ENCODE assay signal across 21 mouse cellular contexts in genomic region chr3:101314954-101315353, GRCm38 (mm10). TPM values are rescaled to one million over a fixed set of nuclear protein-coding genes. Genes with fewer than 3 reads are reported as not detected.
A peak's percentile ranks its signal among the peaks of the same experiment; 100 is the strongest.
DNase-seq lines count a peak whose midpoint lies in the region; ATAC-seq and TF ChIP-seq lines count a peak whose summit lies in the region.
"Had no signal": no experiment of that assay in that cellular context is flagged by ENCODE, and none has a peak within 500 bp of the region (broad histone marks: within the 10 kb centered on the region; RNA-seq: fewer than 3 reads in every experiment).

No protein-coding gene starts in this region.

- H3K9me3 ChIP-seq in heart, postnatal 0 days (replicated peaks; ENCODE audit: control insufficient read depth, low read length), result 0 out of 2 replicates have a peak, but pooled peaks cover 2% of the 10 kb centered on the region
- H3K9me3 ChIP-seq in liver, postnatal 0 days (ENCODE audit: low read length), result no peaks in the 10 kb centered on the region
- H3K9me3 ChIP-seq in liver, embryonic 11.5 days (ENCODE audit: control insufficient read depth, low read length), result no peaks in the 10 kb centered on the region
- H3K9me3 ChIP-seq in ES-E14 (ENCODE audit: control insufficient read depth, insufficient read depth, low read depth, low read length), result no peaks in the 10 kb centered on the region
- H3K9me3 ChIP-seq: embryonic facial prominence, embryonic 15.5 days; forebrain, embryonic 12.5 days; heart, embryonic 13.5 days; hindbrain, embryonic 10.5 days had no signal

- TF ChIP-seq CTCF in heart, postnatal 0 days (IDR thresholded peaks at IDR 0.05; ENCODE audit: low read depth), result peak; percentile 49
- peak; percentile 35; the same call in 1 of the 2 replicates for TF ChIP-seq CTCF in liver, postnatal 0 days (IDR thresholded peaks at IDR 0.05; ENCODE audit: low read depth)
- TF ChIP-seq CTCF in cortical plate, adult 2 months (IDR thresholded peaks at IDR 0.05; ENCODE audit: extremely low read depth, insufficient read depth, low read length), result peak; percentile 22; the same call in 1 of the 2 replicates

- no peaks in the 10 kb centered on the region for H3K4me1 ChIP-seq in heart, postnatal 0 days (ENCODE audit: control insufficient read depth, insufficient read depth)
- no peaks in the 10 kb centered on the region for H3K4me1 ChIP-seq in liver, postnatal 0 days (ENCODE audit: insufficient read depth)
- H3K4me1 ChIP-seq in liver, embryonic 11.5 days (replicated peaks; ENCODE audit: control insufficient read depth, insufficient read depth, low read length), result peaks cover 18% of the 10 kb centered on the region
- peaks cover 2 to 9% of the 10 kb centered on the region in 2 experiments; a peak in 2 of 4 replicates for H3K4me1 ChIP-seq in ES-E14 (ENCODE audit: control insufficient read depth in 2 of 2, insufficient read depth in 2 of 2, low read length in 2 of 2, poor library complexity in 1 of 2)
- H3K4me1 ChIP-seq in cortical plate, adult 2 months (ENCODE audit: control insufficient read depth, insufficient read depth, low read length), result no peaks in the 10 kb centered on the region
- H3K4me1 ChIP-seq: embryonic facial prominence, embryonic 15.5 days; forebrain, embryonic 12.5 days; hindbrain, embryonic 10.5 days had no signal

- intact Hi-C loops in heart, postnatal 10 days (cut with DNase I), result loop anchor here (5.0 kb wide), 2 partner anchors 57 to 147 kb away; no protein-coding TSS in a partner anchor

- in situ Hi-C loops in ES-E14 (cut with MboI; ENCODE audit: low sequenced_read_pairs in 2 of 2, unreplicated experiment in 2 of 2), result loop anchor here (25.0 kb wide), 2 partner anchors 147 to 497 kb away; no protein-coding TSS in a partner anchor

- no peak overlapping the region for H3K27ac ChIP-seq in heart, postnatal 0 days (ENCODE audit: low read depth)
- H3K27ac ChIP-seq in liver, postnatal 0 days (ENCODE audit: low read depth), result no peak overlapping the region
- no peak overlapping the region for H3K27ac ChIP-seq in liver, embryonic 11.5 days (ENCODE audit: low read depth, low read length)
- no peak overlapping the region for H3K27ac ChIP-seq in ES-E14 (ENCODE audit: insufficient read depth, low read depth, low read length, poor library complexity, severe bottlenecking)
- H3K27ac ChIP-seq in cortical plate, adult 2 months (ENCODE audit: insufficient read depth, low read length), result no peak overlapping the region
- H3K27ac ChIP-seq: embryonic facial prominence, embryonic 15.5 days; forebrain, embryonic 12.5 days; heart, embryonic 13.5 days; hindbrain, embryonic 10.5 days had no signal

- no peaks in the 10 kb centered on the region for H3K27me3 ChIP-seq in heart, postnatal 0 days (ENCODE audit: control insufficient read depth, insufficient read depth, low read length)
- H3K27me3 ChIP-seq in liver, postnatal 0 days (ENCODE audit: insufficient read depth, low read length), result no peaks in the 10 kb centered on the region
- no peaks in the 10 kb centered on the region for H3K27me3 ChIP-seq in liver, embryonic 11.5 days (replicated peaks; ENCODE audit: control insufficient read depth, insufficient read depth, low read length)
- H3K27me3 ChIP-seq: embryonic facial prominence, embryonic 15.5 days; forebrain, embryonic 12.5 days; heart, embryonic 13.5 days had no signal

- WGBS in heart, postnatal 0 days, result 66% methylated on average over 6 of the region's 6 CpGs
- 76% methylated on average over 6 of the region's 6 CpGs for WGBS in liver, postnatal 0 days (ENCODE audit: insufficient replicate concordance)
- 73% methylated on average over 6 of the region's 6 CpGs for WGBS in liver, embryonic 11.5 days

- no peak for TF ChIP-seq POLR2A in cortical plate, adult 2 months (IDR thresholded peaks at IDR 0.05; ENCODE audit: extremely low read depth, insufficient read depth, low read length)

- no peak for ATAC-seq in heart, postnatal 0 days (ENCODE audit: insufficient read depth, low read depth)
- ATAC-seq in liver, postnatal 0 days, result no peak
- no peak for ATAC-seq in liver, embryonic 11.5 days (replicated peaks; ENCODE audit: low FRiP score)
- ATAC-seq: inflammation-experienced regulatory T-cells, adult 6 months; midbrain, embryonic 16.5 days had no signal

- TF ChIP-seq EP300 in heart, postnatal 0 days (IDR thresholded peaks at IDR 0.05; ENCODE audit: low read depth), result no peak
- no peak for TF ChIP-seq EP300 in liver, postnatal 0 days (IDR thresholded peaks at IDR 0.05; ENCODE audit: low read depth)

- no peak overlapping the region for H3K9ac ChIP-seq in heart, postnatal 0 days (replicated peaks; ENCODE audit: low read depth, low read length)
- no peak overlapping the region for H3K9ac ChIP-seq in liver, postnatal 0 days (replicated peaks)
- H3K9ac ChIP-seq in liver, embryonic 11.5 days (ENCODE audit: low read depth, low read length), result no peak overlapping the region
- H3K9ac ChIP-seq in ES-E14 (ENCODE audit: insufficient read depth, low read depth, low read length, poor library complexity, severe bottlenecking), result no peak overlapping the region
- H3K9ac ChIP-seq: embryonic facial prominence, embryonic 15.5 days; forebrain, embryonic 12.5 days; heart, embryonic 13.5 days had no signal

- H3K4me3 ChIP-seq in heart, postnatal 0 days (ENCODE audit: low read depth, low read length), result no peak overlapping the region
- H3K4me3 ChIP-seq in liver, postnatal 0 days (ENCODE audit: low read depth, low read length), result no peak overlapping the region
- H3K4me3 ChIP-seq in liver, embryonic 11.5 days (ENCODE audit: low read depth, low read length), result no peak overlapping the region
- H3K4me3 ChIP-seq in ES-E14 (ENCODE audit: insufficient read depth in 1 of 2, low read depth in 1 of 2, low read length in 2 of 2, poor library complexity in 1 of 2, severe bottlenecking in 1 of 2), result no peak overlapping the region
- H3K4me3 ChIP-seq in cortical plate, adult 2 months (ENCODE audit: insufficient read depth, low read length), result no peak overlapping the region
- H3K4me3 ChIP-seq: embryonic facial prominence, embryonic 15.5 days; forebrain, embryonic 12.5 days; heart, embryonic 13.5 days; hindbrain, embryonic 10.5 days; megakaryocyte, embryonic 14.5 days had no signal

- no peaks in the 10 kb centered on the region for H3K36me3 ChIP-seq in heart, postnatal 0 days (replicated peaks; ENCODE audit: control insufficient read depth, insufficient read depth, low read length)
- H3K36me3 ChIP-seq in liver, postnatal 0 days (replicated peaks; ENCODE audit: insufficient read depth, low read length), result no peaks in the 10 kb centered on the region
- H3K36me3 ChIP-seq in liver, embryonic 11.5 days (ENCODE audit: control insufficient read depth, insufficient read depth, low read length), result no peaks in the 10 kb centered on the region
- H3K36me3 ChIP-seq in ES-E14 (ENCODE audit: control insufficient read depth, insufficient read depth, low read length, poor library complexity, severe bottlenecking), result no peaks in the 10 kb centered on the region
- H3K36me3 ChIP-seq: embryonic facial prominence, embryonic 15.5 days; forebrain, embryonic 12.5 days; heart, embryonic 13.5 days; hindbrain, embryonic 10.5 days had no signal

- no peak for DNase-seq in heart, postnatal 0 days (ENCODE audit: low spot score)
- DNase-seq in heart, postnatal 10 days, result no peak
- no peak for DNase-seq in liver, postnatal 0 days
- no peak for DNase-seq in liver, embryonic 11.5 days (ENCODE audit: low spot score)
- no peak for DNase-seq in ES-E14 (ENCODE audit: low read depth, low spot score)
- no peak for DNase-seq in urinary bladder, adult 18-20 months (ENCODE audit: low spot score in 2 of 2)
- DNase-seq: adrenal gland, adult 8-10 months; cerebellum, adult 18-20 months; gastrocnemius, postnatal 36 days; kidney, postnatal 14 days; right cerebral cortex, adult 18-20 months had no signal

- H3K4me2 ChIP-seq in heart, postnatal 0 days (ENCODE audit: low read depth, low read length), result no peak overlapping the region
- H3K4me2 ChIP-seq in liver, postnatal 0 days (ENCODE audit: low read depth, low read length), result no peak overlapping the region
- no peak overlapping the region for H3K4me2 ChIP-seq in liver, embryonic 11.5 days
- H3K4me2 ChIP-seq: embryonic facial prominence, embryonic 15.5 days; forebrain, embryonic 12.5 days; heart, embryonic 13.5 days had no signal

TF ChIP-seq in ES-E14, 5 proteins besides CTCF, POLR2A, EP300 and RAD21:
- TF ChIP-seq ZNF384 (IDR thresholded peaks at IDR 0.05; ENCODE audit: low read depth, low read length) (no peak), ZC3H11A (IDR thresholded peaks at IDR 0.05; ENCODE audit: borderline replicate concordance, low read depth, low read length) (0 out of 2 replicates have a peak, but pooled peaks have one; percentile 2), CHD2 (IDR thresholded peaks at IDR 0.05; ENCODE audit: low read depth, low read length) (no peak)

RNA-seq across cellular contexts. Expression of gene Cd2, which starts 27.2 kb away (rescaled TPM):
- total RNA-seq in heart, postnatal 0 days (2014; rRNA removed; ENCODE audit: low replicate concordance), result 0.62 TPM in 1 of 2 replicates, not detected in the other
- polyA plus RNA-seq in heart, postnatal 0 days (2015; fragmentation: Nextera tagmentation; extraction: Ambion mirVana), result 0.19 TPM in 1 of 2 replicates, not detected in the other
- total RNA-seq in heart, postnatal 10 days (2021), result 1 to 10 TPM; 1.3 to 1.4 TPM
- 1.8 and 2.5 TPM in 2 replicates for polyA plus RNA-seq in liver, postnatal 0 days (2015; fragmentation: Nextera tagmentation; extraction: Ambion mirVana)
- polyA plus RNA-seq in liver, embryonic 11.5 days (2014; fragmentation: Nextera tagmentation; extraction: Ambion mirVana), result not detected in 2 replicates
- total RNA-seq in ES-E14 (2012; rRNA removed), result 0.62 and 2.2 TPM in 2 replicates
- polyA plus RNA-seq in cortical plate, adult 2 months (2012; rRNA removed), result 0.21 and 0.26 TPM in 2 replicates
- total RNA-seq: layer of hippocampus, postnatal 10 days; left cerebral cortex, postnatal 36 days had no signal
- polyA plus RNA-seq: forebrain, embryonic 12.5 days; heart, embryonic 13.5 days; midbrain, embryonic 16.5 days had no signal
